Mouse (Mus musculus): ENCODE data around the gene Clpp.

Clpp gene

GRCm38 (mm10) chr17:56986105-56986805 lies 3.9 kb upstream of the Clpp start:
- no peak for DNase-seq (ENCODE audit: low spot score in 2 of 2)

- DNase-seq (ENCODE audit: low spot score in 2 of 2): no peak
These were observed 1.7 kb upstream of the Clpp start for GRCm38 (mm10) chr17:56988441-56988840.

GRCm38 (mm10) chr17:56988921-56989430 lies 1.1 kb upstream of the Clpp start:
- DNase-seq (ENCODE audit: low spot score in 2 of 2): no peak

- DNase-seq (ENCODE audit: low spot score in 2 of 2): peak in 1 of 2 experiments; percentile 71
These were observed 514 bp upstream of the Clpp start for GRCm38 (mm10) chr17:56989467-56990114.

- DNase-seq (ENCODE audit: low spot score in 2 of 2): no peak
These were observed 861 bp downstream of the Clpp start for GRCm38 (mm10) chr17:56990966-56991365.

GRCm38 (mm10) chr17:56995046-56995445 lies 4.9 kb downstream of the Clpp start:
- no peak for DNase-seq (ENCODE audit: low spot score in 2 of 2)

- DNase-seq (ENCODE audit: low spot score in 2 of 2): no peak
These were observed 6.4 kb downstream of the Clpp start for GRCm38 (mm10) chr17:56996506-56996905.

- peak; percentile 93 to 95 for DNase-seq (ENCODE audit: low spot score in 2 of 2)
These were observed 7.0 kb downstream of the Clpp start, which contains the start of gene Alkbh7 for GRCm38 (mm10) chr17:56997029-56997667. Alkbh7 (plus strand) TSS chr17:56997339.

GRCm38 (mm10) chr17:56999414-56999813 lies 9.3 kb downstream of the Clpp start:
- no peak for DNase-seq (ENCODE audit: low spot score in 2 of 2)

GRCm38 (mm10) chr17:56999968-57000609 lies 10.0 kb downstream of the Clpp start, which contains the start of gene Pspn:
Pspn (minus strand) TSS chr17:57000018.
- DNase-seq (ENCODE audit: low spot score in 2 of 2): no peak

GRCm38 (mm10) chr17:57001228-57001627 lies 11.1 kb downstream of the Clpp start:
- DNase-seq (ENCODE audit: low spot score in 2 of 2): no peak

- DNase-seq (ENCODE audit: low spot score in 2 of 2): no peak
These were observed 13.9 kb downstream of the Clpp start for GRCm38 (mm10) chr17:57003994-57004393.

GRCm38 (mm10) chr17:57007137-57007905 lies 17.2 kb downstream of the Clpp start:
- no peak for DNase-seq (ENCODE audit: low spot score in 2 of 2)

GRCm38 (mm10) chr17:57010911-57011235 lies 20.8 kb downstream of the Clpp start:
- DNase-seq (ENCODE audit: low spot score in 2 of 2): no peak

- DNase-seq (ENCODE audit: low spot score in 2 of 2): peak; percentile 92 to 93
These were observed 21.4 kb downstream of the Clpp start, which contains the start of the genes Gtf2f1 and Gm17949 for GRCm38 (mm10) chr17:57011236-57012141. Gtf2f1 (minus strand) TSS chr17:57011288. Gm17949 (plus strand) TSS chr17:57011469.

GRCm38 (mm10) chr17:57012245-57012795 lies 22.2 kb downstream of the Clpp start:
- no peak for DNase-seq (ENCODE audit: low spot score in 2 of 2)

GRCm38 (mm10) chr17:57019693-57020092 lies 29.6 kb downstream of the Clpp start:
- DNase-seq (ENCODE audit: low spot score in 2 of 2): no peak

GRCm38 (mm10) chr17:57020960-57021359 lies 30.9 kb downstream of the Clpp start:
- no peak for DNase-seq (ENCODE audit: low spot score in 2 of 2)

GRCm38 (mm10) chr17:57027471-57027870 lies 37.4 kb downstream of the Clpp start:
- no peak for DNase-seq (ENCODE audit: low spot score in 2 of 2)

GRCm38 (mm10) chr17:57029691-57030090 lies 39.6 kb downstream of the Clpp start:
- no peak for DNase-seq (ENCODE audit: low spot score in 2 of 2)
